Mouse (Mus musculus): Measurements from ENCODE around the gene Fhl3. TPM values are rescaled to one million over a fixed set of nuclear protein-coding genes. Genes with fewer than 3 reads are reported as not detected.
"Not testable (repeated sequence)": the region's sequence is repeated elsewhere in the genome, so short reads cannot be mapped to it uniquely, and the experiment has no call there.

The Fhl3 gene
- polyA plus RNA-seq, 1 experiment from 2014 or later: 12.5 TPM

GRCm38 (mm10) chr4:124713850-124714249 is 13.3 kb downstream of the Fhl3 start:
- 68% methylated on average over 5 of the region's 5 CpGs for WGBS
- not testable (repeated sequence) for H3K9ac ChIP-seq; H3K4me2 ChIP-seq (replicated peaks)

GRCm38 (mm10) chr4:124714545-124715481 is 14.3 kb downstream of the Fhl3 start, which contains the start of gene Sf3a3:
Gene Sf3a3, plus strand, starts transcription at chr4:124714776.
- no peaks in the 10 kb centered on the region for H3K9me3 ChIP-seq
- ATAC-seq (ENCODE audit: insufficient number of reproducible peaks, insufficient read depth, low FRiP score, low TSS enrichment): peak; percentile 83
- peaks cover 21% of the 10 kb centered on the region for H3K4me1 ChIP-seq
- peak within 1 kb of the TSS; percentile 78 for H3K27ac ChIP-seq
- WGBS: under 1% methylated on average over 57 of the region's 57 CpGs
- H3K9ac ChIP-seq: peak within 1 kb of the TSS; percentile 96
- peaks cover 38% of the 10 kb centered on the region for H3K36me3 ChIP-seq
- peak within 1 kb of the TSS; percentile 92 for H3K4me2 ChIP-seq (replicated peaks)
- H3K27me3 ChIP-seq: no peaks in the 10 kb centered on the region
- peak within 1 kb of the TSS; percentile 95 for H3K4me3 ChIP-seq

More at GRCm38 (mm10) chr4:124713850-124714249, 13.3 kb downstream of the Fhl3 start:
- not testable (repeated sequence) for H3K4me3 ChIP-seq; H3K27ac ChIP-seq; H3K27me3 ChIP-seq; H3K9me3 ChIP-seq; ATAC-seq (ENCODE audit: insufficient number of reproducible peaks, insufficient read depth, low FRiP score, low TSS enrichment)
- H3K36me3 ChIP-seq: peaks cover 28% of the 10 kb centered on the region
- peaks cover 31% of the 10 kb centered on the region for H3K4me1 ChIP-seq

GRCm38 (mm10) chr4:124719101-124719500 is 18.6 kb downstream of the Fhl3 start:
- H3K4me2 ChIP-seq (replicated peaks): no peak overlapping the region
- no peak for ATAC-seq (ENCODE audit: insufficient number of reproducible peaks, insufficient read depth, low FRiP score, low TSS enrichment)
- 94% methylated on average over 4 of the region's 4 CpGs for WGBS
- H3K9me3 ChIP-seq: no peaks in the 10 kb centered on the region
- H3K4me1 ChIP-seq: peaks cover 12% of the 10 kb centered on the region
- H3K36me3 ChIP-seq: peaks cover 75% of the 10 kb centered on the region
- no peak overlapping the region for H3K27ac ChIP-seq
- no peak overlapping the region for H3K4me3 ChIP-seq
- H3K9ac ChIP-seq: no peak overlapping the region
- H3K27me3 ChIP-seq: no peaks in the 10 kb centered on the region

- H3K4me2 ChIP-seq (replicated peaks): no peak overlapping the region
- H3K36me3 ChIP-seq: peaks cover 94% of the 10 kb centered on the region
- H3K9me3 ChIP-seq: no peaks in the 10 kb centered on the region
- H3K4me1 ChIP-seq: no peaks in the 10 kb centered on the region
- H3K4me3 ChIP-seq: no peak overlapping the region
- WGBS: 79% methylated on average over 6 of the region's 6 CpGs
- no peak for ATAC-seq (ENCODE audit: insufficient number of reproducible peaks, insufficient read depth, low FRiP score, low TSS enrichment)
- no peak overlapping the region for H3K27ac ChIP-seq
- no peaks in the 10 kb centered on the region for H3K27me3 ChIP-seq
- no peak overlapping the region for H3K9ac ChIP-seq
These were observed 25.6 kb downstream of the Fhl3 start for GRCm38 (mm10) chr4:124726121-124726520.

GRCm38 (mm10) chr4:124736952-124737351 is 36.5 kb downstream of the Fhl3 start:
- peaks cover 19% of the 10 kb centered on the region for H3K36me3 ChIP-seq
- no peak overlapping the region for H3K4me3 ChIP-seq
- no peak overlapping the region for H3K9ac ChIP-seq
- 88% methylated on average over 2 of the region's 2 CpGs for WGBS
- no peaks in the 10 kb centered on the region for H3K27me3 ChIP-seq
- no peaks in the 10 kb centered on the region for H3K4me1 ChIP-seq
- H3K27ac ChIP-seq: no peak overlapping the region
- no peaks in the 10 kb centered on the region for H3K9me3 ChIP-seq
- no peak overlapping the region for H3K4me2 ChIP-seq (replicated peaks)
- no peak for ATAC-seq (ENCODE audit: insufficient number of reproducible peaks, insufficient read depth, low FRiP score, low TSS enrichment)

- Histone ChIP-seq H3K36me3 (peaks cover 14% of the 10 kb centered on the region), H3K4me1 (0 out of 2 replicates have a peak, but pooled peaks cover 3% of the 10 kb centered on the region), H3K9me3 (no peaks in the 10 kb centered on the region), H3K4me3 (no peak overlapping the region), H3K27ac (no peak overlapping the region), H3K9ac (no peak overlapping the region), H3K4me2 (replicated peaks) (no peak overlapping the region), H3K27me3 (no peaks in the 10 kb centered on the region)
- ATAC-seq (ENCODE audit: insufficient number of reproducible peaks, insufficient read depth, low FRiP score, low TSS enrichment): no peak
- WGBS: 66% methylated on average over 5 of the region's 5 CpGs
These were observed 37.0 kb downstream of the Fhl3 start for GRCm38 (mm10) chr4:124737486-124737885.

- ATAC-seq (ENCODE audit: insufficient number of reproducible peaks, insufficient read depth, low FRiP score, low TSS enrichment): no peak
- no peak overlapping the region for H3K4me2 ChIP-seq (replicated peaks)
- no peaks in the 10 kb centered on the region for H3K9me3 ChIP-seq
- WGBS: 63% methylated on average over 4 of the region's 4 CpGs
- no peak overlapping the region for H3K27ac ChIP-seq
- no peaks in the 10 kb centered on the region for H3K27me3 ChIP-seq
- no peak overlapping the region for H3K4me3 ChIP-seq
- 0 out of 2 replicates have a peak, but pooled peaks cover 3% of the 10 kb centered on the region for H3K4me1 ChIP-seq
- peaks cover 8% of the 10 kb centered on the region for H3K36me3 ChIP-seq
- H3K9ac ChIP-seq: no peak overlapping the region
These were observed 37.5 kb downstream of the Fhl3 start for GRCm38 (mm10) chr4:124738013-124738412.

GRCm38 (mm10) chr4:124738783-124739182 is 38.3 kb downstream of the Fhl3 start:
- WGBS: 59% methylated on average over 1 of the region's 1 CpGs

GRCm38 (mm10) chr4:124741376-124742343 is 41.2 kb downstream of the Fhl3 start, which contains the start of gene Inpp5b:
Gene Inpp5b, plus strand, starts transcription at chr4:124741850.
- WGBS: 17% methylated on average over 25 of the region's 25 CpGs
- Histone ChIP-seq H3K27me3 (no peaks in the 10 kb centered on the region), H3K36me3 (no peaks in the 10 kb centered on the region), H3K4me1 (0 out of 2 replicates have a peak, but pooled peaks cover 3% of the 10 kb centered on the region), H3K4me3 (peak within 1 kb of the TSS; percentile 60), H3K9ac (peak within 1 kb of the TSS; percentile 64), H3K27ac (0 out of 2 replicates have a peak within 1 kb of the TSS, but pooled peaks have one; percentile 12), H3K4me2 (replicated peaks) (peak within 1 kb of the TSS; percentile 69), H3K9me3 (no peaks in the 10 kb centered on the region)
- ATAC-seq (ENCODE audit: insufficient number of reproducible peaks, insufficient read depth, low FRiP score, low TSS enrichment): peak; percentile 85

More at GRCm38 (mm10) chr4:124738783-124739182, 38.3 kb downstream of the Fhl3 start:
- no peaks in the 10 kb centered on the region for H3K27me3 ChIP-seq
- no peak overlapping the region for H3K4me3 ChIP-seq
- no peak overlapping the region for H3K27ac ChIP-seq
- H3K4me2 ChIP-seq (replicated peaks): no peak overlapping the region
- ATAC-seq (ENCODE audit: insufficient number of reproducible peaks, insufficient read depth, low FRiP score, low TSS enrichment): no peak
- no peaks in the 10 kb centered on the region for H3K9me3 ChIP-seq
- 0 out of 2 replicates have a peak, but pooled peaks cover under 1% of the 10 kb centered on the region for H3K36me3 ChIP-seq
- H3K4me1 ChIP-seq: 0 out of 2 replicates have a peak, but pooled peaks cover 3% of the 10 kb centered on the region
- H3K9ac ChIP-seq: no peak overlapping the region

GRCm38 (mm10) chr4:124742839-124743238 is 42.3 kb downstream of the Fhl3 start:
- no peak for ATAC-seq (ENCODE audit: insufficient number of reproducible peaks, insufficient read depth, low FRiP score, low TSS enrichment)
- no peak overlapping the region for H3K4me2 ChIP-seq (replicated peaks)
- no peak overlapping the region for H3K27ac ChIP-seq
- no peaks in the 10 kb centered on the region for H3K9me3 ChIP-seq
- no peaks in the 10 kb centered on the region for H3K36me3 ChIP-seq
- 0 out of 2 replicates have a peak, but pooled peaks cover 3% of the 10 kb centered on the region for H3K4me1 ChIP-seq
- H3K27me3 ChIP-seq: no peaks in the 10 kb centered on the region
- H3K9ac ChIP-seq: no peak overlapping the region
- 86% methylated on average over 11 of the region's 11 CpGs for whole genome bisulfite sequencing
- no peak overlapping the region for H3K4me3 ChIP-seq

GRCm38 (mm10) chr4:124746577-124746976 is 46.1 kb downstream of the Fhl3 start:
- Histone ChIP-seq H3K27me3 (no peaks in the 10 kb centered on the region), H3K9me3 (no peaks in the 10 kb centered on the region), H3K4me3 (no peak overlapping the region), H3K4me2 (replicated peaks) (no peak overlapping the region), H3K4me1 (peaks cover 10% of the 10 kb centered on the region; the same call in 1 of the 2 replicates), H3K9ac (no peak overlapping the region), H3K36me3 (no peaks in the 10 kb centered on the region), H3K27ac (no peak overlapping the region)
- WGBS: 77% methylated on average over 7 of the region's 7 CpGs
- ATAC-seq (ENCODE audit: insufficient number of reproducible peaks, insufficient read depth, low FRiP score, low TSS enrichment): no peak
